Mouse (Mus musculus): Measurements from ENCODE around the gene Igf2bp3.

GRCm38 (mm10) chr6:49236331-49236730 lies 21.6 kb upstream of the Igf2bp3 start:
- no peak for TF ChIP-seq CTCF (IDR thresholded peaks at IDR 0.05; ENCODE audit: control insufficient read depth, insufficient read depth, insufficient replicate concordance, low read depth, low read length)
- no peak for TF ChIP-seq POLR2A (IDR thresholded peaks at IDR 0.05; ENCODE audit: control insufficient read depth, low read depth, low read length)
